Mouse (Mus musculus) heart, postnatal 36 days (tissue): ENCODE measurements around the gene Il12rb1. TPM values are rescaled to one million over a fixed set of nuclear protein-coding genes. Genes with fewer than 3 reads are reported as not detected.
A peak's percentile ranks its signal among the peaks of the same experiment; 100 is the strongest.

Experiments
- DNase-seq, 2 experiments: peaks; one replicate each; pipeline ENCODE4 v3.0.0; 2021 to 2022
- intact Hi-C: fragments of 180-260 bp; cut with DNase I; formaldehyde crosslinking; loops from one replicate; pipeline ENCODE4 v1.15.1; 2025
- total RNA-seq, 2 experiments: library from RNA; stranded (reverse); gene quantifications; 2 replicates each; pipeline ENCODE4 v1.2.3; 2021

The Il12rb1 gene
- total RNA-seq, 2 experiments from 2014 or later = not detected

DNA sequence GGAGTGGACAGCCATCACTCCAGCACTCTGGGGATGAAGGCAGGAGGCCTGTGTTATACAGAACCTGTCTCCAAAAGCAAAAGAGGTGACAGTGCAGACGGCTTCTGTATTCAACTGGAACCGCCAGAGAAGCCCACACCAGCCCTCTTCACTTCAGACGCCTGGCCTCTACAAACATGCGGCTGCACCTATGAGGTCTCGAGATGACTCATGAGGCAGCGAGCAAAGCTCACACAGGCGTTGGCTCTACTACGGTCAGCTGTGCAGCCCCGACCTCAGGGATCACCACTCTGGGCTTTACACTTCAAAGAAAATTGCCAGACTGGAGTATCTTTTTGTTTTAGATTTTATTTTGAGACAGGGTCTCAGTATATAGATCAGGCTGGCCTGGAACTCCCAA lies 35.4 kb upstream of the Il12rb1 start:
- intact Hi-C loops = loop anchor here (5.0 kb wide), 1 partner anchor 69 kb away; no protein-coding TSS in a partner anchor
- DNase-seq = no peak

DNA sequence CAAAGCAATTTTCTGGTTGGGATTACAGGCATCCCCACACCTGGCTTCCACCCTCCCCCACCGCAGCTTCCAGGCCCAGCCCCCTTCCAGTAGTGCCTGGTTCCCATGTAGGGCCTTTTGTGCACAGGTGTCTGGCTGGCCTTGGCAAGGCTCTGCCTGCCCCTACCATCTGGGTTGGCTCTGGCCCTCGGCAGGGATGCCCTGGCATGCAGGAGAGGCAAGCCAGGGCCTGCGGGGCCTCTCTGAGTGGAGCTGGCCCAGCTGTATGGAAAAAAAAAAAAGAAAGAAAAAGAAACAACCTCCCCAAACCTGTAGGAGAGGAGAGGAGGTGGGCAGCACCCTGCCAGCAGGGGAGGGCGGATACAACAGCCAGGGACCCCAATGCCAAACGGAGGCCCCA lies 34.8 kb upstream of the Il12rb1 start:
- no peak for DNase-seq
- intact Hi-C loops = loop anchor here (5.0 kb wide), 1 partner anchor 69 kb away; no protein-coding TSS in a partner anchor

DNA sequence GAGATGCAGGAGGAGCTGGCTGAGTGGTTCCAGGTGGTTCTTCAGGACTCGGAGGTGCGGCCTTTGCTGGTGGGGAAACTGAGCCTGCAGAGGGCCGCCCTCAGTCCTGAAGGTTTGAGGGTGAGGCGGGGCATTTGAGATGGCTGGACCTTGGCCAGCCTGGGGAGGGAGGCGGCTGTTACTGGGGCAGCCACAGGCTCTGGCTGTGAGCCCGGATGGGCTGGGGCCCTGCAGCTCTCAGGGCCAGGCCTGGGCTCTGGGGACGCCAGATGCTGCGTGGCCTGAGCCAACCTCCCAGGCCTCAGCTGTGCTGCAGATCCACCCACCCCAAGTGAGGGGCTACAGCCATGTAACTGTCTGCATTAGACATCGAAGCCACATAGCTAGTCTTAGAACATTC lies 34.4 kb upstream of the Il12rb1 start:
- peak; percentile 83 to 86 for DNase-seq
- intact Hi-C loops = loop anchor here (5.0 kb wide), 1 partner anchor 68 kb away; no protein-coding TSS in a partner anchor

DNA sequence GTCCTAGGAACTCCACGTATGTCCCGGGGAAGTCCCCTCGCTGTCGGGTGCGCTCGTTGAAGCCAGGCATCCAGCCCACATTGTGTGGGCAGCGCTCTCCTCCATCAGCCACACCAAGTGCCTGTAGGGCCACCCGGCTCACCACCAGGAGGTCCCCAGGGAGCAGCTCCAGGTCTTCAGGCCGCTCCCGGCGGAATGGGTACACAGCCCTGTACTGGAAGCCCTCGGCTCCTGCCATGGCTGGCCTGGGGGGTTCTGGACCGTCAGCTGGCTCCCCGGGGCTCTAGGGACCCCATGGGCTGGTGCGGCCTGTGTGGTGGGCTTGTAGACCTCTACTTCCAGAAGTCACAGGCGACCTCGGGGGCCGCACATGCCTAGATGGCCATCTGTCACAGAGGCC lies 33.5 kb upstream of the Il12rb1 start:
- no peak for DNase-seq
- intact Hi-C loops = loop anchor here (5.0 kb wide), 1 partner anchor 68 kb away; no protein-coding TSS in a partner anchor

DNA sequence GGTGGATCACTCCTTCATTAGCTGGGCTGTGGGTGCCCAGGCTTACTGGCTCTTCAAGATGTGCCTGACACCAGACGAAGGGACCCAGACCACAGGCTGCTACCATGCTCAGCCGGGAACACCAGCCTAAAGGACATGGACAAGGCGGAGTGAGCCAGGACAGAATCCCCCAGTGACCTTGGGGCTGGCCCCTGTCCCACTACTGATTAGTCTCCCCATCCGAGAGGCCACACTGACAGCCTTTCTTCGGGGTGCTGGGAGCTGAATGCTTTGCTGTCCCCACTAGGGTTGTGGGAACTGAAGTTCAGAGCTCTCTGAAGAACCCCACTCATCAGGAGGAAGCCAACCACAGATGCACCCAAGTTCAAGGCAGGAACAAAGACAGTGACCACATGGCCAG lies 33.0 kb upstream of the Il12rb1 start:
- intact Hi-C loops = no loop called here
- DNase-seq = no peak

DNA sequence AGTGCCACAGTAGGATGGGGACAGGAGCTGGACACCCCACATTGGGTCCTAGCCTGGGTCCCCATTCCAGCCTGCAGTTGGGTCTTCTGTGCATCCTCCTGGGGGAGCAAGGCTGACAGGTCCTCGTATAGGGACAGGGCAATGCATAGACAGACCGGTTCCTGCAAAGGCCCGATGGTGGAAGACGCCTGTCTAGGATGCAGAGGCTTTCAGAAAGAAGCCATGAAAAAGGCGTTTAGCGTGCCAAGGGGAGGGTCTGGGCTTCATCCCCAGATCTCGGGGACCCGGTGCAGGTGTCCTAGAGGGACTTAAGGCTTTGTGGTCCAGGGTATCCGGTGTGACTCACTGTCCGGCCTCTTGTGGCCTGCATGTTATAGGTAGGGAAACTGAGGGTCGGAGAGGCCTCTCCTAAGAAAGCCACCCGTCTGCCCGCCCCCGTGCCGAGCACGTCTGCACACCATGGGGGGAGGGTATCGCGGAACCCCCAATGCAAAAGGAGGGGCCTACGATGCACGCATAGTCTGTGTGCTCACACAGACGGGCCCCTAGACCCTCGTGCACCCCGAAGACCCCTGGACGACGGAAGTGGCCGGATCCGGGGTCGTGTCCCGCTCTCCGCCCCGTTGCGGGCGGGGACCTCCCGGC lies 32.3 kb upstream of the Il12rb1 start:
- DNase-seq = no peak
- intact Hi-C loops = loop anchor here (2.0 kb wide), 1 partner anchor 17 kb away; no protein-coding TSS in a partner anchor

DNA sequence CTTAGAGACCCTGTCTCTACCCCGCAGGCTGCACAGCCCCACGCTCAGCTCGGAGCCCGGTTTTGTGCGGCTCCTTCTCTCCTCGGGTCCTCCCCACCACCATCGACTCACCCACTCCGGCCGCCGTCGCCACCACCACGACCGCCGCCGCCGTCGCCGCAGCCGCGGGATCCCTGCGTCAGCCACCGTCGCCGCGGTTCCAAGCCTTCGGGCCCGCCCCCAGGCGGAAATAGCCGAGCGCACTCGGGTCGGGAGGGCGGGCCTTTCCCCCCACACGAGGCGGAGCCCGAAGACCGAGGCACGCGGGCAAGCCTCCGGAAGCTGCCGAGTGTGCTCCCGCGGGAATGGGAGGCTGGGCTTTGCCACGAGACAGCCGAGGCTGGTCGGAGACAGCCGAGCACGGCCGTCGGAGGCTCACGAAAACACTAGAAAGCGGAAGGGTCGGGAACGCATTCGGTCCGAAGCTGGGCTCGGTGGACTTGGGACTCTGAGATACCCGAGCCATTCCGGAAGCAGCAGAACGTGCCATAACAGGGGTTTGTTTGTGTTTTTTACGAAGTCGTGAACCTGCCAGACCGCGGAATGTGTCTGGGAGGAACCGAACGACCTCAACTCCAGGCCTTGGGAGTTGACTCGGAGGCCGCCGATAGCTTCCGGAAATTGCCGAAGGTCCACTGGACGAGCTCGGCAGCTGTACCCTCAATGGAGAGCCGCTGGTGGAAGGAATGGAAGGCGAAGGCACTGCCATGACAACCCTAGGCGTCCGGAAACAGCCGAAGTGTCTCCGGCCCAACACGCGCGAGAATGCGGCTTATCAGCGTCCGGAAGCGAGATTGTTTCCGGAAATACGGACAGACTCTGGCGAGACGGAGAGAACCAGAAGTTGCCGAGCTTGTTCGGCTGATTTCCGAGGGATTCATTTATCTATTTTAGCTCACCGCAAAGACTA lies 31.5 kb upstream of the Il12rb1 start, which contains the start of gene Pik3r2:
Gene Pik3r2, minus strand, starts transcription at position 218 of the 949 bp plus-strand sequence.
- DNase-seq = peak; percentile 99
- intact Hi-C loops = loop anchor here (2.0 kb wide), 1 partner anchor 16 kb away; no protein-coding TSS in a partner anchor

DNA sequence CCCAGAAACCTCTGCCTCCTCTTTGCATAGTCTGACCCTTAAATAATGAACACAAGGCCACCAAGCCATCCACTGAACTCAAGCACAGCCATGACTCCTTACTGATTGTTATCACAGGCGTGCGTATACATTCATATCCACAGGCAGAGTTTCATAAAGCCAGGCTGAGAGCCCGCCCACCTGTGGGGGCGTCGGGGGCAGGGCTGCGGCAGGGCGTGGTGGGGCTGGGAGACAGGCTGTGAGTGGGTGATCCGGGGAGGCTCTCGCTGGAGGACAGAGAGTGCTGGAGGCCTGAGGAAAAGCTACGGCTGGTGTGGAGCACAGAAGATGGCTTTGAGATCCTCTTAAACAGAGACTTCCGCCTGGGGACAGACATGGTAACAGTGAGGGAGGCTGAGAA lies 28.2 kb upstream of the Il12rb1 start:
- DNase-seq = no peak
- intact Hi-C loops = no loop called here

DNA sequence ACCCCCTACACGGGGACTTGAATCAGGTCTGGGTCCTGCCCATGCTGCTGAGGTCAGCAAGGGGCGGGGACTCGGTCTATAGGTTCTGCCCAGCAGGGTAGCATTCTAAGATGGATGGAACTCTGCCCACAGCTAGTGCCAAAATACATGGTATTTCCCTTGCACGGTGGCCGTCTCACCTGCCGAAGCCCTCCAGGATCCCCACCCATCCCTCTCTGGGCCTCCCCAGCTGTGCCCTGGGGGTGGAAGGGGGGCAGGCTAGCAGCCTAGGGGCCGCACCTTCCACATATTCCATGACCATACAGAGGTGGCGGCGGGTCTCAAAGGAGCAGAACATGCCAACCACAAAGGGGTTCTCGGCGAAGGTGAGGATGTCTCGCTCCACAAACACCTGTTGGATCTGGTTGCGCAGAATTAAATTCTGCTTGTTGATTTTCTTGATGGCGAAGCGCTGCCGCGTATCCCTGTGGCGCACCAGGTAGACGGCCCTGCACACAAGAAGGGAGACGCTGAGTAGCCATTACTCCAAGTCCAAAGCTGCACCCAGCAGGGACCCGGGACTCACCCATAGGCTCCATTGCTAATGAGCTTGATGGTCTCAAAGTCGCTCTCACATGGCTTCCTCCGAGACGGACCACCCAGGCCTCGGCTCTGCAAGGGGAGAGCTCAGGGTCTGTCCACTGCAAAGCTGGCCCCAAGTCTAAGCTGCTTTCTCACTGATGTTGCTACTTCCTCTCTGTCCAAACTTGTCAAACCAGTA lies 21.8 kb upstream of the Il12rb1 start:
- intact Hi-C loops = no loop called here

DNA sequence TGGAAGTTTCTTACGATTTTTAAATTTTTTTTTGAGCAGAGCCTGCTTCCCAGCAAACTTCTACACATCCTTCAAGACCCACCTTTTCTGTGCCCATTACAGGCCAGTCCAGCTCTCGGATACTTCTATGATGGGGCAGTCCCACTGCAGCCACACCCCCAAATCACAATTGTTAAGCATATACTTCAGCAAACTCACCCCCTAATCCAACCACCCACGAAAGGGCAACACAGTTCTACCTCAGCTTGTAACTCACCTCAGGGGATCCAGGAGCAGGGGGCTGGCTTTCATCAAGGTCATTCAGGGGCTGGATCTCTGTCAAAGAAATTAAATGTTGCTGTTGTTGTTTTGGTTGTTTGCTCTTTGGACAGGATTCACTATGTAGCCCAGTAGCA lies 21.2 kb upstream of the Il12rb1 start:
- intact Hi-C loops = no loop called here
- DNase-seq = no peak

More for the DNA sequence above, 21.8 kb upstream of the Il12rb1 start:
- DNase-seq = no peak

DNA sequence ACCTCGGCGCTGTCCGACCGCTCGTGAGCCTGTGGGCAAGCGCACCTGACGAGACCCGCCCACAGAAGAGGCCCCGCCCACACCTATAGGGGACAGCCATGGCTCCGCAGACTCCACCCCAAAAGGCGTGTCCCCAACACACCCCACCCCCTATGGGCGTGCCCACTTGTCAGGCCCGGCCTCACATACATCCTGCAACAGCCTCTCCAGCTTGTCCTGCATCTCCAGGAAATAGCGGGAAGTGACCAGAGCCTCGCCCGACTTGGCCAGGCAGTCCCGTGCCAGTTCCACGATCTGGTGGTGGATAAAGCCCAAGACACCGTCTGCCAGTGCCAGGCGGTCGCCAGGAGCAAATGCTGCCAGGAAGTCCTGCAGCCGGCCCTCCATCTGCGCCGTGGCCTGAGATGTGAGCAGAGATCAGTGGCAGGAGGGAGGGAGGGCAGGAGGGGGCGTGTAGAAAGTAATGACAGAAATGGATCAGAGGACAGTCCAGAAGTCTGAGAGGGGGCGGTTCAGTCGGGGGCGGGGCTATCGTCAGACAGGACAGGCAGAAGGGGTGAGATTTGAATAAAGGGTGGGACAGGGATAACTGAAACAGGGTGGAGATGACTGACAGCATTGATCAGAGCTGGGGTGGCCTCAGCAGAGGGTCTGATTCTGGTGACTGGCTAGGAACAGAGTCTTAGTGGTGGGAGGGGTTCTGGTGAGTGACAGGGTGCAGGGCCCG lies 20.1 kb upstream of the Il12rb1 start:
- intact Hi-C loops = no loop called here
- DNase-seq = no peak

DNA sequence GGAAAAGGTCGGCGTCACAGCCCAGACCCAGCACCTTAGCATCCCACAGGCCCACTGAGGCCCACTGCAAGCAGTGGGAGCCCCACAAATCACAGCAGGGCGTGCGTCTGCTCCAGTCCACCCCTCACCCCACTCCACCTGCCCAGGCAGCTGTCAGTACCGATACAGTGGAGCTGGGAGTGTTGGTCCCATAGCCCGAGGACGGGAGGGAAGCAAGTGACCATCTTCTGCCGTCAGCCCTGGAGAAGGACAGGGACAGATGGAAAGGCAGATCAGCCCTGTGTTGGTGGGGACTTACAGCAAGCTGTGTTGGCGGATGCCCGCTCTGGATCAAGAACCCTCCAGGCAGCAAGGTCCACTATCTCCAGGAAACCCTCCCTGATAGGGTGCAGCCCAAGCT lies 19.2 kb upstream of the Il12rb1 start:
- intact Hi-C loops = no loop called here
- DNase-seq = no peak

DNA sequence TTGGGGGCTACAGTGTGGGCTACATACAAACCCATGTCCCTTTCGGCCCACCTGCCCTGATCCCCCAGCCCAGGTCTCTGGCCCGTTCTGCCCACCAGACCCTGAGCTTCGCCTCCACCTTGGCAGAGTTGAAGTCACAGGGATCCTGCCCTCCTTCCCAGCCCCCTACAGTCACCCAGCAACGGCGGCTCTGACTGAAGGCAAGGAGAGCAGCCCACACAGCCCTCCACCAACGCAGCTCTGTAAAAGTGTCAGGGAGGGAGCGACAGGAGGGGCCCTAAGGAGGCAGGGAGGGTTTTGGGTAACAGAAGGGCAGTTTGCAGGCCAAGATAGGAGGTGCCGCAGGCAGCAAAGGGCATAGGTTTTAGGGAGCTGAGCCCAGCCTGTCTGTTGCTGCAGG lies 17.4 kb upstream of the Il12rb1 start:
- intact Hi-C loops = no loop called here
- DNase-seq = no peak

DNA sequence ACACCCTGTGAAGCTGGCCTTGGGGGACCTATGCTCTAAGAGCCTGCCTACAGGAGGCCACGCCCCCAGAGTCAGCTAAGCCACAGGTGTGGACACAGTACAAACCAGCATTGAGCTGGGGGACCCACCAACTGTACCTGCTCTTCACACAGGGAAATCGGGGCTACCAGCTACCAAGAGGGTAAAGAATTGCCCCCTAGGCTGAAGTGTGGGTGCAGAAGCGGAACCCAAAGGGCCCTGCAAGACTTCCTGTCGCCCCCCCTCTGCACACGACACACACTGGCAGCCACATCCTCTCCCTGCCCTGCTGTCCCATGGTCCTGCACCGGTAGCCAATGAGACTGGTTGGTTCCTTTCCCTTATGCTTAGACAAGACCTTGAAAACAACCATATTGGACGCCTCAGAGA lies 17.0 kb upstream of the Il12rb1 start:
- DNase-seq = no peak
- intact Hi-C loops = no loop called here

DNA sequence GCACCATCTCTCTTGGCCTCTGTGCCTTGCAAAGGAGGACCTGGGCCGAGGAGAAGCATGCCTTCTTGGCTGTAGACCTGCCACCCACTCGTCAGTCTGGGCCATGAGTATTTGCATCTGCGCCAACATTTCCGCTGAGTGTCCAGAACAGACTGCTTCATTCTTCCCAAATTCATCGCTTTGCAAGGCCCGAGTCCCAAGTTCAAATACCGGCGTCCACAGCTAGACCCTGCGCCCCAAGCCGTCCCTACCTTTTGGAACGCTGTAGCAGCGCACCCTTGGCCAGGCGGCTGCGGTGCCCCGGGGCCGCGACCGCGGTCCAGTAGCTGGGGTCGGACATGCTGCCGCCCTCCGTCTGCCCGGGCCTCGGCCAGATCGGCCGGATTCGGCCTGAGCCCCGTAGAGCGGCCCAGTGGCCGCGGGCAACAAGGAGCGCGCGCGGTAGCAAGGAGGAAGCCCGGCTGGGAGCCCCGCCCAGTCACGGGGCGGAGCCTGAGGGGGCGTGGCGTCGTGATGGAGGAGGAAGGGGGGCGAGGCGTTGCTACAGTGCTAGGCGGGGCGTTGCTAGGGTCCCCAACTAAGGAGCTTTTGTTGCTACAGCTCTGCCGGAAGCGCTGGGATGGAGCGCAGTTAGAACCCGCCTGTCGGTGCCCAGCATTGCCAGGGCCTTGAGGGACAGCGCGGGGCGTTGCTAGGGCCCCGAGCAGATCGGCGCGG lies 16.1 kb upstream of the Il12rb1 start:
- DNase-seq = peak; percentile 99
- intact Hi-C loops = loop anchor here (2.0 kb wide), 1 partner anchor 15 kb away; the partner anchor contains the start of gene Pik3r2

DNA sequence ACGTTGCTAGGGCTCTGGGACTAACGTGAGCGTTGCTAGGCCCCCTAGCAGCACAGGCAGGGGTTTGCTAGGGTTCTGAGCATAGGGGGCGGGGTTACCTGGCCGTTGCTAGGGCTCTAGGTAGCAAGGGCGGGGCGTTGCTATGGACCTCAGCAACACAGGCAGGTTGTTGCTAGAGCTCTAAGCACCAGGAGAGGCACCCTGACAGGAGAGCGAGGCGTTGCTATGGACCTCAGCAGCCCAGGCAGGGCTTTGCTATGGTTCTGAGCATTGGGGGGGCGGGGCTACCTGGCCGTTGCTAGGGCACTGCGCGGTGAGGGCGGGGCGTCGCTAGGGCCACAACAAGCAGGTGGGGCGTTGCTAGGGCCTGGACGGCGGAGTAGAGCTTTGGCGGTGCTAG lies 15.5 kb upstream of the Il12rb1 start:
- intact Hi-C loops = loop anchor here (2.0 kb wide), 1 partner anchor 16 kb away; the partner anchor contains the start of gene Pik3r2
- peak in 1 of 2 experiments; percentile 35 for DNase-seq

DNA sequence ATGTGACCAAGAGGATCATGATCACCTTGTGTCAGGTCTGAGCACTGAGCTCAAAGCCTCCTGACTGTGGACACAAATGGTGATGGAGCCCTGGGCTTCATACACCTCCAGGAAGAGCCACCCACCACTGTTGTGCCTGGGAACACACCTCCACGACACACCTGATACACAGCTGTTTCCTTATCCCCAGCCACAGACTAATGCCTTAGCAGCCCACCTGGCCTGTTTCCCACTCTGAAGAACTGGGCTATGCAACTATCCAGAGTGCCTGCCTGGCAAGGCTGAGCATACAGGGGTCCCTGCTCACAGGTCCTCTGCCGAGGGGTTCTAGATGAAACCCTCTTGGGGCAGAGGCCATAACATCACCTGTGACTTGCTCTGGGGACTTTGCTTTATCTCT lies 14.0 kb upstream of the Il12rb1 start:
- intact Hi-C loops = no loop called here
- DNase-seq = no peak

DNA sequence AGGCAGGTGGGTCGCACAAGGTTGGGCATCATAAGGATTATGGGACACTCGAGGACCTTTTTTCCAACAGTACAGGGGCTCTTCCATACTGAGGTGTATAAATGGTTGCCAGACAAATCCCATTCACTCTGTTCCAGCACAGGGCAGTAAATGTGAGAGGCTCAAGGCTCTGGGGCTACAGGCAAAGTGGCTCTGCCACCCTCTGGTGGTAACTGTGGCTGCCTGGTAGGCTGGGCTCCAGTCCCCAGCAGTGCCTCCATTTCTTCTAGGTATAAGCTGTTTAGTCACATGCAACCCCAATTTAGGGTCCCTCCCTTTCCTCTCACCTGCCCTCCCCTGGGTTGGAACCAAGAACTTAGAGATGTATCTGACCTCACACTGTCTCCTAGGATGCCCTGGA lies 12.9 kb upstream of the Il12rb1 start:
- DNase-seq = no peak
- intact Hi-C loops = no loop called here

DNA sequence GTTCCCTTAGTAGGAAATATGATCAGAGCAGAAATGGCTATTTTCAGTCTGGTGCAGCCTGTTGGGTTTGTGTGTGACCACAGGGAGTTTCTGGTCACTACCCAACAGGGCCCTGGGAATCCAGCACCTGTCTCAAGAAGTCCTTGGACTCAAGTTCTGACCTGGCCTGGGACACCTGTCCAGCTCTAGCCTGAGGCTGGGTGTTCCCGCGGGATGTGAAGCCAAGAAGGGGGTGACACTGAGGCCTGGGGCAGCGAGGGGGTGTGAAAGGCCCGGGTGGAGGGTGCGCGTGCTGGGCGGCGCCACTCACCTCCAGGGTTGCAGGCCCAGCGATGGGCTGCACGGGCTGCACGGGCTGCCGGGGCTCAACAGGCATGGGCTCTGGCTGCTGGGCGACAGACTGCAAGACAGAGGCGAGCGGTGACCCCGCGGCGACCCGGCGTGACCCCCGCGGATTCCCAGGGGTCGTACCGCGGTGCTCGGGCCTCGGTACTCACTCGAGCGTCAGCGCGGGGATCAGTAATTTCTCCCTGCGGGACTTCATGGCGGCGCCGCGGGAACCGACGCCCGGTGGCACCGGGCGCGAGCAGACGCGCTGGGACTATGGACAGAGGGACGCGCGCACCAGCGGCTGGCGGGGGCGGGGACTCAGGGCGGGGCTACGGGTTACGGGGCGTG lies 11.7 kb upstream of the Il12rb1 start:
- peak in 1 of 2 experiments; percentile 18 for DNase-seq
- intact Hi-C loops = loop anchor here (2.0 kb wide), 1 partner anchor 20 kb away; no protein-coding TSS in a partner anchor
